Mouse (Mus musculus) spleen, adult 2 months (tissue): ENCODE measurements at regions not wholly inside any gene's neighbourhood (a gene's known extent, or its start where the extent isn't known, plus 50 kb on each side); places are given as distances from the start of the nearest gene placed in this dataset.

Experiments used
- CTCF ChIP-seq: fragments of 200-500 bp; IDR thresholded peaks from 2 replicates; pipeline ENCODE4 v1.5.1; 2011; ENCODE audit warnings: mild to moderate bottlenecking, inconsistent platforms; ENCODE audit not compliant: insufficient read depth, insufficient read length, insufficient replicate concordance; ENCODE audit errors: extremely low read depth
- POLR2A ChIP-seq: fragments of 200-500 bp; IDR thresholded peaks from 2 replicates; pipeline ENCODE4 v1.6.1; 2011; ENCODE audit warnings: low read depth, low read length, inconsistent platforms

DNA sequence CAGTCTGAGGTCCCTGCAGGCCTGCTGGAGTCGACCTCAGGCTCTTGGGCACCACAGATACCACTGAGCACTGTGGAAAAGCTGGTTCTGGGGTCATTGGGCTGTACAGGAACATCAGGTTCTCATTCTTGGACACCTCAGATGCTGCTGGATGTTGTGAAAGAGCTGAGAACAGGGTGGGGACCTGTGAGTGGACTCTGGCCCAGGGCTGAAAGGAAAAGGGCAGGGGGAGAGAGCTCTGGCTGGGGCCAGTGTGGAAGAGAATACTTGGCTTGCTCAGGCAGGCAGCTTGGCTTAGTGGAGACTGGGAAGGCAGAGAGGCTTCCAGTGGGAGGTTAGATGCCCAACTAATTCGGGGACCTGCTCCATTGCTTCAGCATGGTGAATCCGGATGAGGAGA is 115.7 kb upstream of the Ngly1 start:
- TF ChIP-seq CTCF (no peak), POLR2A (no peak)
